Mouse (Mus musculus): ENCODE results near the gene Lyzl4.

Gene Lyzl4

GRCm38 (mm10) chr9:121642001-121642400, at the start of gene Lyzl4:
Gene Lyzl4, minus strand, starts transcription at chr9:121642096.
- DNase-seq (ENCODE audit: low spot score) = peak; percentile 83

- DNase-seq (ENCODE audit: low spot score) = no peak
Measured at GRCm38 (mm10) chr9:121690734-121691133, 48.8 kb upstream of the Lyzl4 start.

- peak; percentile 81 for DNase-seq (ENCODE audit: low spot score)
Measured at GRCm38 (mm10) chr9:121690200-121690651, 48.3 kb upstream of the Lyzl4 start.

GRCm38 (mm10) chr9:121684702-121685101, 42.8 kb upstream of the Lyzl4 start:
- no peak for DNase-seq (ENCODE audit: low spot score)

- no peak for DNase-seq (ENCODE audit: low spot score)
Measured at GRCm38 (mm10) chr9:121682037-121682680, 40.3 kb upstream of the Lyzl4 start.

GRCm38 (mm10) chr9:121681191-121681590, 39.3 kb upstream of the Lyzl4 start:
- no peak for DNase-seq (ENCODE audit: low spot score)

- DNase-seq (ENCODE audit: low spot score) = peak; percentile 86
Measured at GRCm38 (mm10) chr9:121679549-121679948, 37.7 kb upstream of the Lyzl4 start.

- no peak for DNase-seq (ENCODE audit: low spot score)
Measured at GRCm38 (mm10) chr9:121677476-121677875, 35.6 kb upstream of the Lyzl4 start.

GRCm38 (mm10) chr9:121677069-121677468, 35.2 kb upstream of the Lyzl4 start:
- no peak for DNase-seq (ENCODE audit: low spot score)

- DNase-seq (ENCODE audit: low spot score) = no peak
Measured at GRCm38 (mm10) chr9:121675556-121675955, 33.7 kb upstream of the Lyzl4 start.

GRCm38 (mm10) chr9:121675011-121675410, 33.1 kb upstream of the Lyzl4 start:
- DNase-seq (ENCODE audit: low spot score) = no peak

GRCm38 (mm10) chr9:121673716-121674115, 31.8 kb upstream of the Lyzl4 start:
- no peak for DNase-seq (ENCODE audit: low spot score)

- no peak for DNase-seq (ENCODE audit: low spot score)
Measured at GRCm38 (mm10) chr9:121672311-121672710, 30.4 kb upstream of the Lyzl4 start.

GRCm38 (mm10) chr9:121671300-121671699, 29.4 kb upstream of the Lyzl4 start:
- peak; percentile 91 for DNase-seq (ENCODE audit: low spot score)

GRCm38 (mm10) chr9:121669348-121669791, 27.5 kb upstream of the Lyzl4 start:
- DNase-seq (ENCODE audit: low spot score) = peak; percentile 83

- no peak for DNase-seq (ENCODE audit: low spot score)
Measured at GRCm38 (mm10) chr9:121667822-121668221, 25.9 kb upstream of the Lyzl4 start.

- no peak for DNase-seq (ENCODE audit: low spot score)
Measured at GRCm38 (mm10) chr9:121666957-121667630, 25.2 kb upstream of the Lyzl4 start.

- DNase-seq (ENCODE audit: low spot score) = no peak
Measured at GRCm38 (mm10) chr9:121664104-121664503, 22.2 kb upstream of the Lyzl4 start.

- no peak for DNase-seq (ENCODE audit: low spot score)
Measured at GRCm38 (mm10) chr9:121663467-121663866, 21.6 kb upstream of the Lyzl4 start.

GRCm38 (mm10) chr9:121659791-121660190, 17.9 kb upstream of the Lyzl4 start:
- DNase-seq (ENCODE audit: low spot score) = no peak

- DNase-seq (ENCODE audit: low spot score) = no peak
Measured at GRCm38 (mm10) chr9:121658248-121658647, 16.4 kb upstream of the Lyzl4 start.

GRCm38 (mm10) chr9:121657143-121657542, 15.2 kb upstream of the Lyzl4 start:
- no peak for DNase-seq (ENCODE audit: low spot score)

- no peak for DNase-seq (ENCODE audit: low spot score)
Measured at GRCm38 (mm10) chr9:121656322-121656721, 14.4 kb upstream of the Lyzl4 start.

GRCm38 (mm10) chr9:121653668-121654067, 11.8 kb upstream of the Lyzl4 start:
- DNase-seq (ENCODE audit: low spot score) = no peak
